Mouse (Mus musculus) retina, postnatal 1 day (tissue): ENCODE measurements at regions not wholly inside any gene's neighbourhood (a gene's known extent, or its start where the extent isn't known, plus 50 kb on each side); places are given as distances from the start of the nearest gene placed in this dataset.
"Not testable (repeated sequence)": the region's sequence is repeated elsewhere in the genome, so short reads cannot be mapped to it uniquely, and the experiment has no call there.

Experiments used
- DNase-seq: peaks from one replicate; pipeline ENCODE4 v3.0.0-alpha.2; 2012

DNA sequence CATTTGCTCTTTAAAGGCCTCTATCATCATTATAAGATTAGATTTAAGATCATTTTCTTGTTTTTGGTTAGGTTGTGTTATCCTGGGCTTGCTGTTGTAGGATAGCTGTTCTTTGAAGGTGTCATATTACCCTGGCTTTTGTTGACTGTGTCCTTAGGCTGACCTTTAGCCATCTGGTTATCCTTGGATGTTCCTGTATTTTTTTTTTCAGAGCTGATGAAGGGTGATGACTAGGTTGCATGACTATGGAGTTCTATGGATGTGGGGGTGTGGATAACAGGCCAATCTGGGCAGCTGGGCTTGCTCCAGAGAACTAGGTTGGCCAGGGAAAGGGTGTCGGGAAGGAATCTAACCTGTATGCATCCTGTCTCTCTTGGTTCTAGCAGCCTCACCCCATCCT is 74.2 kb downstream of the Dmrta1 start:
- no peak for DNase-seq

GRCm38 (mm10) chr4:89776269-89776668 is 97.0 kb downstream of the Dmrta1 start:
- DNase-seq = no peak

DNA sequence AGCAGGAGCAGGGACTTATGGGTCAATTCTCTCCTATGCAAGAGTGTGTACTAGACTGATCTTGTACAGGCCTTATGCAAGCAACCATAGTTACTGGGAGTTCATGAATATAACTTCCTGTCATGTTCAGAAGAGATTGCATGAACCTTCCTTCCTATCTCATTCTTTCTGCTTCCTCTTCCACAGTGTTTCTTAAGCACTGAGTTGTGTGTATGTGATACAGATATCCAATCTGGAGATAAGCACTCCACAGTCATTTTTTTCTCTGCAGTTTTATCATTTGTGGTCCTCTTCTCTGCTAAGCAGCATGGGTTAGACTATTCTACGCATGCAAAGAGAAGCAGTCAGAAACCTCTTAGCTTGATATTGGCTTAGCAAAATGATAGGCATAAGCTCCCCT is 102.3 kb downstream of the Dmrta1 start:
- DNase-seq = no peak

GRCm38 (mm10) chr4:89816823-89817222 is 137.6 kb downstream of the Dmrta1 start:
- DNase-seq = no peak

- DNase-seq = peak; percentile 2
Measured at GRCm38 (mm10) chr4:89834552-89835206, 155.4 kb downstream of the Dmrta1 start.

DNA sequence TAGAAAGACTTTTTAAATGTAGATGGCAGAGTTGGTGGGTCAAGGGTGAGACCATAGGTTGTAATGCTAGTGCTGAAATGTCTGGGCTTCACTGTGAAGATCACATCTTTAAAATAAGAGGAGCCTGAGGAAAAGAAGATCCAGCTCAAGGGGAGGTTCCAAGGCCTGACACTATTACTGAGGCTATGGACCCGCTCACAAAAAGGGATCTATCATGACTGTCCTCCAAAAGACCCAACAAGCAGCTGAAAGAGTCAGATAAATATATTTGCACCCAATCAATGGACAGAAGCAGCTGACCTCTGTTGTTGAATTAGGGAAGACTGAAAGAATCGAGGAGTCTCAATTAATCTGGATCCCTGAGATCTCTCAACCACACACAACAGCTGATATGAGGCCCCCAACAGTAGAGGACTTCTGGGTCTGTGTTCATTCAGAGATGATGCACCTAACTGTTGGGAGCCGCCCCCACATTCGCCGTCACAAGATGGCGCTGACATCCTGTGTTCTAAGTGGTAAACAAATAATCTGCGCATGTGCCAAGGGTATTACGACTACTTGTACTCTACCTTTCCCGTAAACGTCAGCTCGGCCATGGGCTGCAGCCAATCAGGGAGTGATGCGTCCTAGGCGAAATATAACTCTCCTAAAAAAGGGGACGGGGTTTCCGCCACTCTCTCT is 196.3 kb downstream of the Dmrta1 start:
- peak; percentile 67 for DNase-seq

- not testable (repeated sequence) for DNase-seq
Measured at GRCm38 (mm10) chr4:89876131-89876530, 196.9 kb downstream of the Dmrta1 start.

- DNase-seq = peak; percentile 25
Measured at GRCm38 (mm10) chr4:89881083-89881482, 201.8 kb downstream of the Dmrta1 start.

GRCm38 (mm10) chr4:89909622-89910021 is 230.4 kb downstream of the Dmrta1 start:
- no peak for DNase-seq

- no peak for DNase-seq
Measured at GRCm38 (mm10) chr4:89937673-89938072, 258.4 kb downstream of the Dmrta1 start.

DNA sequence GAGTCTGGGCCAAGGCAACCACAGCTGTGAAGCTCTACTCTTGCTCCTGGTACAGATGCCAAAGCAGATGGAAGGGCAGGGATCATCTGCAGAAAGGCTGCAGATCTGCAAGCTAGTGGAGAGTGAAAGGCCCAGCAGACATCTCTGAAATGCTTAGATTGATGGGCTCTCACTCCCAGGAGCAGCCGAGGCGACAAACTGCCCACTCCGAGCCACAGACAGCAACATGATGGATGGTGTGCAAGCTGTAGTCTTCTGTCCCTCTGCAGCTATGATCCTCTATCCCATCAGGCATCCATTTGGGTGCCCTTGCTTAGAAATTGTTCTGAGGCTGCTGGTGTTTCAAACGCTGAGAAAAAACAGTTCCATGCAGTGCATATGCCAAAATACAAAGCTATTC is 262.1 kb downstream of the Dmrta1 start:
- no peak for DNase-seq

GRCm38 (mm10) chr4:89976146-89976545 is 242.5 kb upstream of the Zfp352 start:
- DNase-seq = no peak

DNA sequence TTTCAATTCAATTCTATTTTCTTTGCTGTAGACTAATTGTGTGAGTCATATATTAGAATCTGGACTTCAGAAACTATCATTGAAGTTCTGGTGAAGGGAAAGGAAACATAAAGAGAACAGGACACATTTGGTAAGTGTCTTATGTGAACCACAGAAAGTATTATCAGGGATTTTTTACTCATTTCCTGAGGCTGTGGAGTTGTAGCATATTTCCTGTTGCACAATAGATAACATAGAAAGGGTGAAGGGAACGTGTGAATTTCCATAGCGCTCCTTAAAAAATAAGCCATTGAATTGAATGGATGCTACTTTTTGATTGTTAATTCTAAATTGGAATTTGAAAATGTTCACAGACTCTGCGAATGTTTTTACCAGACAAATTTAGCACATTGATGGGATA is 215.2 kb upstream of the Zfp352 start:
- DNase-seq = no peak

DNA sequence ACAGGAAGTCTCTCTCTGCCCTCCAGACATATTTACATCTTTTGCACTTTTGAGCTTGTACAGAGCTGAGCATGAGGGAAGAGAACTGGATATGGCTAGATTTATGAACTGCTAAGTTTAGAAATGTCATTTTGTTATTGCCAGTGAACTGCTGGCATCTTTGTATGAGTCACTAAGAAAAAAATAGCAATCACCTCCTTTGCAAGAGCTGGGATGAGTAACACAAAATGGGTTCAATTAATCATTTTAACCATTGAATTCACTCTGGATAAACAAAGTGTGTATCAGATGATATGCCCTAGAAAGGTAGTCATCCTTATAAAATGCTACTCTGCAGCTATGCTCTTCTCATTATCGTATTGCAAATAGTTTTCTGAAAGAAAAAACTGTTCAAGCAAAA is 214.7 kb upstream of the Zfp352 start:
- peak; percentile 1 for DNase-seq

DNA sequence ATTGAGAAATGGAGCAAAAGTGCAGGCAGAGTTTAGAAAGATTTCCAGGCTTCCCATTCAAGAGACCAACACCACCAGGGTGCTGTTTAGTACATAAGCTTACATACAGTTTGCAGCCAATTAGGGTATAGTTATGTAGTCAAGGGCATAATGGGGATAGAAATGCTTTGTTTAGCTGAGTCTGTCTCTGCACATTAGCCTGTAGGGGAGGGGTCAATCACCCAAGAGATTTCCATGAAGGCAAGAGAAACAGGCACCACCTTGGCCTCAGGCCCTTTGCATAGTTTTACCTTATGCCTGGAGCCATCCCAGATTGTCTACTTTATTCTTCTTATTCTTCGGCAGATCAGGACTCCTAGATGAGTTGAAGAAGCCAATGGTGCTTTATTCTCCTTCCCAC is 205.9 kb upstream of the Zfp352 start:
- DNase-seq = no peak

- DNase-seq = no peak
Measured at GRCm38 (mm10) chr4:90014203-90014602, 204.4 kb upstream of the Zfp352 start.
